Mouse (Mus musculus) kidney, adult 2 months (tissue): ENCODE measurements around the gene Cflar. TPM values are rescaled to one million over a fixed set of nuclear protein-coding genes. Genes with fewer than 3 reads are reported as not detected.
A peak's percentile ranks its signal among the peaks of the same experiment; 100 is the strongest.
"Not testable (repeated sequence)": the region's sequence is repeated elsewhere in the genome, so short reads cannot be mapped to it uniquely, and the experiment has no call there.

ENCODE experiments used
- DNase-seq: peaks from one replicate; pipeline ENCODE4 v3.0.0; 2021
- H3K27ac ChIP-seq: fragments of 200-500 bp; 2 replicates; pipeline ENCODE4 v1.5.1; 2012; ENCODE audit warnings: low read depth, low read length, control low read depth, inconsistent platforms; ENCODE audit not compliant: insufficient read depth
- H3K27me3 ChIP-seq: fragments of 200-500 bp; replicated peaks from 2 replicates; pipeline ENCODE4 v1.6.1; 2012; ENCODE audit warnings: mild to moderate bottlenecking, moderate library complexity, low read length, inconsistent platforms; ENCODE audit not compliant: control insufficient read depth, insufficient read depth
- H3K36me3 ChIP-seq: fragments of 200-500 bp; 2 replicates; pipeline ENCODE4 v1.6.1; 2012; ENCODE audit warnings: mild to moderate bottlenecking, moderate library complexity, low read length, inconsistent platforms; ENCODE audit not compliant: control insufficient read depth, insufficient read depth
- H3K4me1 ChIP-seq: fragments of 200-500 bp; 2 replicates; pipeline ENCODE4 v1.6.1; 2011; ENCODE audit warnings: low read length; ENCODE audit not compliant: control insufficient read depth, insufficient read depth
- H3K4me3 ChIP-seq: fragments of 200-500 bp; 2 replicates; pipeline ENCODE4 v1.5.1; 2011; ENCODE audit warnings: mild to moderate bottlenecking, low read depth, low read length, control low read depth; ENCODE audit not compliant: insufficient read depth
- CTCF ChIP-seq: fragments of 200-500 bp; conservative IDR thresholded peaks from 2 replicates; pipeline ENCODE4 v1.5.1; 2011; ENCODE audit warnings: low read depth, mild to moderate bottlenecking, control low read depth, low read length, moderate library complexity, mixed read lengths; ENCODE audit not compliant: insufficient read depth, insufficient read length
- POLR2A ChIP-seq: fragments of 200-500 bp; IDR thresholded peaks from one replicate; pipeline ENCODE4 v1.6.1; 2011; ENCODE audit warnings: low read depth, low read length, control low read depth
- WGBS: fragments of 180-500 bp; shearing (Covaris S2); methylation state at CpG from one replicate; pipeline ENCODE4 v1.1.7; 2018; 5-methylcytosine and 5-hydroxymethylcytosine counted together
- polyA plus RNA-seq: library from polyadenylated mRNA; depleted of rRNA; stranded (reverse); fragments of >200 nt; gene quantifications from 2 replicates; pipeline ENCODE4 v1.2.3, GENCODE M21; 2012

Gene Cflar
- polyA plus RNA-seq, 1 experiment: 65.8 TPM

- H3K4me3 ChIP-seq, H3K27ac ChIP-seq, H3K4me1 ChIP-seq, H3K27me3 ChIP-seq, H3K36me3 ChIP-seq: not testable (repeated sequence)
- peak; percentile 47 for TF ChIP-seq CTCF
- peak; percentile 68 for DNase-seq
- WGBS: 75% methylated on average over 5 of the region's 5 CpGs
Measured at GRCm38 (mm10) chr1:58761391-58762275, 50.3 kb downstream of the Cflar start.

- 85% methylated on average over 5 of the region's 5 CpGs for WGBS
- TF ChIP-seq POLR2A (no peak), CTCF (no peak)
- DNase-seq: no peak
- no peaks in the 10 kb centered on the region for H3K27me3 ChIP-seq
- no peak overlapping the region for H3K4me3 ChIP-seq
- H3K4me1 ChIP-seq: no peaks in the 10 kb centered on the region
- no peaks in the 10 kb centered on the region; the same call in 1 of the 2 replicates for H3K36me3 ChIP-seq
- no peak overlapping the region for H3K27ac ChIP-seq
Measured at GRCm38 (mm10) chr1:58762576-58762975, 51.3 kb downstream of the Cflar start.

DNA sequence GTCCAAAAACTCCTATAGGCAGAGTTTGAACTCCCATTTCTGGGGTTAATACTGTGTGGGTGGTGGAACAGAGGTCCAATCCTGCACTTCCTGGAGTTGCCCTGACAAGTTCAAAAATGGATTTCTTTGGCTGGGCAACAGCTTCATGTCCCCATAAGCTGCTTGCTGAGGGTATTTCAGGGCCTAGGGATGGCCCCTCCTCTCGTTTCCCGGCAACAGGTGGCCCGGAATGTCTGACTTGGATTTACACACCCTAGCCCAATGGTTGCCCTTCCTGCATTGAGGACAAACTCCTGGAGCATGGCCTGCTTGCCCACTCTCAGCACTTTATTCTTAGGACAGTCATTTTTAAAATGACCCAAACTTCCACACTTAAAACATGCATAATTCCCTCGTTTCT lies 55.1 kb downstream of the Cflar start:
- not testable (repeated sequence) for DNase-seq, H3K4me1 ChIP-seq, H3K27ac ChIP-seq, H3K36me3 ChIP-seq, H3K4me3 ChIP-seq, H3K27me3 ChIP-seq
- WGBS: 76% methylated on average over 4 of the region's 4 CpGs

GRCm38 (mm10) chr1:58769136-58769535 lies 57.8 kb downstream of the Cflar start:
- DNase-seq: no peak
- Histone ChIP-seq H3K36me3 (no peaks in the 10 kb centered on the region), H3K27ac (no peak overlapping the region), H3K4me1 (peaks cover 3% of the 10 kb centered on the region; the same call in 1 of the 2 replicates), H3K27me3 (no peaks in the 10 kb centered on the region), H3K4me3 (no peak overlapping the region)
- TF ChIP-seq CTCF: no peak
- no peak for TF ChIP-seq POLR2A

GRCm38 (mm10) chr1:58769701-58770100 lies 58.4 kb downstream of the Cflar start:
- Histone ChIP-seq H3K27ac (no peak overlapping the region), H3K27me3 (no peaks in the 10 kb centered on the region), H3K4me3 (no peak overlapping the region), H3K4me1 (peaks cover 3% of the 10 kb centered on the region; the same call in 1 of the 2 replicates), H3K36me3 (no peaks in the 10 kb centered on the region)
- 54% methylated on average over 9 of the region's 9 CpGs for WGBS
- TF ChIP-seq POLR2A (no peak), CTCF (no peak)
- DNase-seq: no peak

DNA sequence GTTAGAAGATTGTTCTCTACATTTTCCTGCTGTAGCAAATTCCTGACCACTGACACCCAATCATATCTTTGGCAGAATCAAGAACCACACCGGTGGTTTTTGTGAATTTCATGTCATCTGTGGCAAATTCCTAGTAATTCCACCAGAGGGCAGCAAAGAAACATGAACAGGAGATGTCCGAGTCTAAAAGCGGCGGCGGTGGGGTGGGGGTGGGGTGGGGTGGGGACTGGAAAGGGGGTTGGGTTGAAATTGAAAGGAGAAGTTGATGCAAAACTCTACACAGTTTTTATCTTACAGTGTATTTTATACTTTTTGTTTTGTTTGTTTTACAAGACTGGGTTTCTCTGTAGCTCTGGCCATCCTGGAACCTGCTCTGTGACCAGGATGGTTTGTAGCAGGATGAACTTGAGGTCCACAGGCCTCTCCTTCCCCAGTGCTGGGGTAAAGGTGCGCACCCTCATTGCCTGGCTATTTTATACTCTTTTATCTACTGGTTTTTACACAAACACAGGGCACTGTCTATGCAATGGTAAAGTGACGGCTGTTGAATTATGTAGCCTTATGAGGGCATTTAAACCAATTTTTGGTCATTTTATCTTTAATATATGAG lies 58.9 kb downstream of the Cflar start:
- peaks cover 3% of the 10 kb centered on the region; the same call in 1 of the 2 replicates for H3K4me1 ChIP-seq
- TF ChIP-seq CTCF: peak; percentile 39
- TF ChIP-seq POLR2A: no peak
- no peaks in the 10 kb centered on the region for H3K27me3 ChIP-seq
- no peaks in the 10 kb centered on the region for H3K36me3 ChIP-seq
- 29% methylated on average over 7 of the region's 7 CpGs for WGBS
- DNase-seq: peak; percentile 71
- no peak overlapping the region for H3K4me3 ChIP-seq
- H3K27ac ChIP-seq: no peak overlapping the region

- Histone ChIP-seq H3K36me3 (no peaks in the 10 kb centered on the region), H3K4me1 (peaks cover 3% of the 10 kb centered on the region; the same call in 1 of the 2 replicates), H3K27me3 (no peaks in the 10 kb centered on the region), H3K4me3 (no peak overlapping the region), H3K27ac (no peak overlapping the region)
- no peak for TF ChIP-seq CTCF
- TF ChIP-seq POLR2A: no peak
- WGBS: 48% methylated on average over 3 of the region's 3 CpGs
- peak; percentile 32 for DNase-seq
Measured at GRCm38 (mm10) chr1:58772084-58772483, 60.8 kb downstream of the Cflar start.
